Mouse (Mus musculus) liver, embryonic 16.5 days (tissue): ENCODE measurements around the gene Ddhd1. TPM values are rescaled to one million over a fixed set of nuclear protein-coding genes. Genes with fewer than 3 reads are reported as not detected.

Experiments
- microRNA-seq: library from miRNA; unstranded; fragments of <30 nt; microRNA quantifications from one replicate; pipeline ENCODE4, GENCODE M21; 2016
- polyA plus RNA-seq: library from polyadenylated mRNA; unstranded; fragments of >200 nt; fragmentation: Nextera tagmentation; extraction: Ambion mirVana; gene quantifications from 2 replicates; pipeline ENCODE4 v1.2.1, GENCODE M21; 2015

Gene Ddhd1
- polyA plus RNA-seq, 1 experiment from 2014 or later: 6.6 TPM

Small RNAs within 50 kb of the gene (microRNA-seq; reads per million reads assigned to microRNA genes)
- gene Mir5131: 23.1 reads per million, percentile 39 among the genes with 10 or more reads in this experiment

Other genes with a start within 250 kb of the Ddhd1 start
- gene Fermt2, start 128.0 kb downstream of the Ddhd1 start, polyA plus RNA-seq: 44.8 and 50.4 TPM in 2 replicates